Mouse (Mus musculus): ENCODE measurements around the gene Atoh1. TPM values are rescaled to one million over a fixed set of nuclear protein-coding genes. Genes with fewer than 3 reads are reported as not detected.

The Atoh1 gene
- total and polyA plus RNA-seq, 2 experiments: not detected

DNA sequence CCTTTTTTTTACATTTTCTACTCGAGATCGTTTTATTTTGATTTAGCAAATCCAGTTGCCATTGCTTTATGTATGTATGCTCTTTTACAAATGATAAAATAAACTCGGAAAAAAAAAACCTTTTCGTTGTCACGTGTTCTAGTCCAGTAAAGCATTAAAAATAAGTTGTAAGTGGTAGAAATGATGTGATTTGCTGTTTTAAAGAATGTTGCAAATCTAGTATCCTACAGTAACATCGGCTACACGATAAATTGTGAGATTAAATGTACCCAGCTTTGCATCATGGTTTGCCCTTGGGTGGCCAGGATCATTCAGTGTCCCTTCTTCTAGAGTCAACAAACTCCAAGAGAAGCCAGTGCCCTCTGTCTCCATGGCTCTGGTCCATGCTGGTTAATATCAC is 2.2 kb downstream of the Atoh1 start:
- Histone ChIP-seq H3K27ac (replicated peaks; ENCODE audit: insufficient read depth, low read depth, low read length) (no peak overlapping the region), H3K36me3 (ENCODE audit: control insufficient read depth, insufficient read depth, low read length) (no peaks in the 10 kb centered on the region), H3K9ac (ENCODE audit: low read depth, low read length) (no peak overlapping the region), H3K79me2 (ENCODE audit: control insufficient read depth, insufficient read depth, low read length) (no peaks in the 10 kb centered on the region), H3K27me3 (ENCODE audit: control insufficient read depth, insufficient read depth, low read length) (peaks cover 31% of the 10 kb centered on the region), H3K4me3 (ENCODE audit: insufficient read depth, low read depth, low read length) (no peak overlapping the region), H3K4me1 (ENCODE audit: control insufficient read depth, insufficient read depth, low read length) (peaks cover 6% of the 10 kb centered on the region; the same call in 1 of the 2 replicates)
- 11% methylated on average over 7 of the region's 7 CpGs for WGBS
- DNase-seq (ENCODE audit: extremely low read depth, low read depth, low spot score): peak; percentile 4
- TF ChIP-seq POLR2A (IDR thresholded peaks at IDR 0.05; ENCODE audit: extremely low read depth, insufficient read depth, low read length): no peak
- TF ChIP-seq CTCF (IDR thresholded peaks at IDR 0.05; ENCODE audit: low read depth, low read length): no peak

- DNase-seq (ENCODE audit: extremely low read depth, low read depth, low spot score): no peak
- Histone ChIP-seq H3K4me1 (ENCODE audit: control insufficient read depth, insufficient read depth, low read length) (peaks cover 6% of the 10 kb centered on the region; the same call in 1 of the 2 replicates), H3K27me3 (ENCODE audit: control insufficient read depth, insufficient read depth, low read length) (peaks cover 31% of the 10 kb centered on the region), H3K36me3 (ENCODE audit: control insufficient read depth, insufficient read depth, low read length) (no peaks in the 10 kb centered on the region), H3K9ac (ENCODE audit: low read depth, low read length) (no peak overlapping the region), H3K27ac (replicated peaks; ENCODE audit: insufficient read depth, low read depth, low read length) (no peak overlapping the region), H3K79me2 (ENCODE audit: control insufficient read depth, insufficient read depth, low read length) (no peaks in the 10 kb centered on the region), H3K4me3 (ENCODE audit: insufficient read depth, low read depth, low read length) (no peak overlapping the region)
- TF ChIP-seq POLR2A (IDR thresholded peaks at IDR 0.05; ENCODE audit: extremely low read depth, insufficient read depth, low read length) (no peak), CTCF (IDR thresholded peaks at IDR 0.05; ENCODE audit: low read depth, low read length) (no peak)
- WGBS: 8% methylated on average over 8 of the region's 8 CpGs
These were observed 2.8 kb downstream of the Atoh1 start for GRCm38 (mm10) chr6:64731621-64732320.

- Histone ChIP-seq H3K4me3 (ENCODE audit: insufficient read depth, low read depth, low read length) (no peak overlapping the region), H3K27ac (replicated peaks; ENCODE audit: insufficient read depth, low read depth, low read length) (no peak overlapping the region), H3K36me3 (ENCODE audit: control insufficient read depth, insufficient read depth, low read length) (no peaks in the 10 kb centered on the region), H3K79me2 (ENCODE audit: control insufficient read depth, insufficient read depth, low read length) (no peaks in the 10 kb centered on the region), H3K4me1 (ENCODE audit: control insufficient read depth, insufficient read depth, low read length) (peaks cover 3% of the 10 kb centered on the region; the same call in 1 of the 2 replicates), H3K27me3 (ENCODE audit: control insufficient read depth, insufficient read depth, low read length) (peaks cover 31% of the 10 kb centered on the region), H3K9ac (ENCODE audit: low read depth, low read length) (no peak overlapping the region)
- no peak for DNase-seq (ENCODE audit: extremely low read depth, low read depth, low spot score)
- WGBS: 5% methylated on average over 4 of the region's 4 CpGs
- TF ChIP-seq POLR2A (IDR thresholded peaks at IDR 0.05; ENCODE audit: extremely low read depth, insufficient read depth, low read length) (no peak), CTCF (IDR thresholded peaks at IDR 0.05; ENCODE audit: low read depth, low read length) (no peak)
These were observed 4.4 kb downstream of the Atoh1 start for GRCm38 (mm10) chr6:64733311-64733710.

DNA sequence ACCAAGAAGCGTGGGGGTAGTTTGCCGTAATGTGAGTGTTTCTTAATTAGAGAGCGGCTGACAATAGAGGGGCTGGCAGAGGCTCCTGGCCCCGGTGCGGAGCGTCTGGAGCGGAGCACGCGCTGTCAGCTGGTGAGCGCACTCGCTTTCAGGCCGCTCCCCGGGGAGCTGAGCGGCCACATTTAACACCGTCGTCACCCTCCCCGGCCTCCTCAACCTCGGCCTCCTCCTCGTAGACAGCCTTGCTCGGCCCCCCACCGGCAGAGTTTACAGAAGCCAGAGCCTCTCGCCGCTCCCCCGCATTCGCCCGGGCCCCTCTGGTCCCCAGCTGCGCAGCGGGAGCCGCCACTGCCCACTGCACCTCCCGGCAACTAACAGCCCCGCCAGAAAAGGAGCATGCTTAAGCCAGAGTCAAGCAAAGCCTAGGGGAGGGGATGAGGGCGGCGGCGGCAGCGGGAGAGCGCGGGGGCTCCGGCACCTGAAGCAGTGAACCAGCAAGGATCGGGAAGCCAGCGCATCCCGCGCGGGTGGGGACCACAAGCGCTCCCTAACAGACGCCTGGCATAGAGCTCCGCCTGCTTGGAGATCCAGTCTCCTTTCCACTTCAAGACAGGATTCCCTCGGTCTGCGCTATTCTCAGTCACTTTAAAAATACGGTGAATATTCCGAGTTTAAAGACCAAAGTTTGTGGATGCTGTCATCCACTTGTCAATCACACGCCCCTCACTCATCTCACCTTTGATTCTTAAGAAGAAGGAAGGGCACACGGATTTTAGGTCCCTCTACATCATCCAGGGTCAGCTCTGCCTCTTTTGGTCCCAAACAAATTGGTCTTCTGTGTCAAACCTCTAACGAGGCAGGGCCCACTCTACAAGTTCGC is 5.8 kb downstream of the Atoh1 start:
- no peak for DNase-seq (ENCODE audit: extremely low read depth, low read depth, low spot score)
- 4% methylated on average over 54 of the region's 54 CpGs for WGBS
- H3K27me3 ChIP-seq (ENCODE audit: control insufficient read depth, insufficient read depth, low read length): peaks cover 22% of the 10 kb centered on the region
- no peaks in the 10 kb centered on the region for H3K4me1 ChIP-seq (ENCODE audit: control insufficient read depth, insufficient read depth, low read length)
- H3K9ac ChIP-seq (ENCODE audit: low read depth, low read length): no peak overlapping the region
- no peak for TF ChIP-seq POLR2A (IDR thresholded peaks at IDR 0.05; ENCODE audit: extremely low read depth, insufficient read depth, low read length)
- TF ChIP-seq CTCF (IDR thresholded peaks at IDR 0.05; ENCODE audit: low read depth, low read length): no peak
- H3K79me2 ChIP-seq (ENCODE audit: control insufficient read depth, insufficient read depth, low read length): no peaks in the 10 kb centered on the region
- H3K36me3 ChIP-seq (ENCODE audit: control insufficient read depth, insufficient read depth, low read length): no peaks in the 10 kb centered on the region
- no peak overlapping the region for H3K4me3 ChIP-seq (ENCODE audit: insufficient read depth, low read depth, low read length)
- H3K27ac ChIP-seq (replicated peaks; ENCODE audit: insufficient read depth, low read depth, low read length): no peak overlapping the region

DNA sequence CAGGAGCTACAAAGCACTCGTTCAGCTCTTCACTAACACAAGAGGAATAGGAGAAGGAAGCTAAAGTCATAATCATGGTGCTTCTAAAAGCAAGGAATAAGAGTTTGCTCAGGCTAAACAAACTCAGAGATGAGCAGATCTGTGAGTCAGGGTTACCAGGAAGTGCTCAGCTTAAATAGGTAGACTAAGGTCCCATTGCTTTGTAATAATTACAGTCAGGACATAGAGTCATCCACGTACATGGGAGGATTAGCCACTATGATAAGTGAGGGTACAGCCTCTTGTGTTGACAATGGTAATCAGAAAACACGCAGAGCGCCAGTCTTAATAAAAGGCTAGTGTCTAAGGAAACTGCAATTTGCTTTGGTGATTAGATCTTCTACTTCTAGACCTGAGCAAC is 7.4 kb downstream of the Atoh1 start:
- Histone ChIP-seq H3K79me2 (ENCODE audit: control insufficient read depth, insufficient read depth, low read length) (no peaks in the 10 kb centered on the region), H3K27me3 (ENCODE audit: control insufficient read depth, insufficient read depth, low read length) (peaks cover 12% of the 10 kb centered on the region), H3K4me3 (ENCODE audit: insufficient read depth, low read depth, low read length) (no peak overlapping the region), H3K4me1 (ENCODE audit: control insufficient read depth, insufficient read depth, low read length) (no peaks in the 10 kb centered on the region), H3K9ac (ENCODE audit: low read depth, low read length) (no peak overlapping the region), H3K27ac (replicated peaks; ENCODE audit: insufficient read depth, low read depth, low read length) (no peak overlapping the region), H3K36me3 (ENCODE audit: control insufficient read depth, insufficient read depth, low read length) (no peaks in the 10 kb centered on the region)
- TF ChIP-seq POLR2A (IDR thresholded peaks at IDR 0.05; ENCODE audit: extremely low read depth, insufficient read depth, low read length) (no peak), CTCF (IDR thresholded peaks at IDR 0.05; ENCODE audit: low read depth, low read length) (no peak)
- 55% methylated on average over 4 of the region's 4 CpGs for WGBS
- no peak for DNase-seq (ENCODE audit: extremely low read depth, low read depth, low spot score)

Data from liver, adult 2 months (tissue).